Mouse (Mus musculus) spleen, adult 2 months (tissue): ENCODE measurements around the gene Jph2. TPM values are rescaled to one million over a fixed set of nuclear protein-coding genes. Genes with fewer than 3 reads are reported as not detected.

ENCODE experiments used
- DNase-seq, 2 experiments: peaks; one replicate each; pipeline versions ENCODE4 v3.0.0 to v3.0.0-alpha.2; 2012 to 2021; ENCODE audit warnings: low spot score in 2 of 2, low read depth in 1 of 2
- H3K27ac ChIP-seq: fragments of 200-500 bp; 2 replicates; pipeline ENCODE4 v1.5.1; 2012; ENCODE audit warnings: low read length, inconsistent platforms; ENCODE audit not compliant: insufficient read depth
- H3K27me3 ChIP-seq: fragments of 200-500 bp; 2 replicates; pipeline ENCODE4 v1.6.1; 2012; ENCODE audit warnings: mild to moderate bottlenecking, moderate library complexity, low read length, inconsistent platforms; ENCODE audit not compliant: control insufficient read depth, insufficient read depth
- H3K36me3 ChIP-seq: fragments of 200-500 bp; 2 replicates; pipeline ENCODE4 v1.6.1; 2012; ENCODE audit warnings: mild to moderate bottlenecking, low read length, inconsistent platforms; ENCODE audit not compliant: control insufficient read depth, insufficient read depth
- H3K4me1 ChIP-seq: fragments of 200-500 bp; 2 replicates; pipeline ENCODE4 v1.6.1; 2011; ENCODE audit warnings: inconsistent platforms; ENCODE audit not compliant: control insufficient read depth, insufficient read depth, insufficient read length
- H3K4me3 ChIP-seq: fragments of 200-500 bp; 2 replicates; pipeline ENCODE4 v1.5.1; 2011; ENCODE audit warnings: mild to moderate bottlenecking, inconsistent platforms; ENCODE audit not compliant: insufficient read depth, insufficient read length; ENCODE audit errors: extremely low read depth
- CTCF ChIP-seq: fragments of 200-500 bp; IDR thresholded peaks from 2 replicates; pipeline ENCODE4 v1.5.1; 2011; ENCODE audit warnings: mild to moderate bottlenecking, inconsistent platforms; ENCODE audit not compliant: insufficient read depth, insufficient read length, insufficient replicate concordance; ENCODE audit errors: extremely low read depth
- POLR2A ChIP-seq: fragments of 200-500 bp; IDR thresholded peaks from 2 replicates; pipeline ENCODE4 v1.6.1; 2011; ENCODE audit warnings: low read depth, low read length, inconsistent platforms
- WGBS: fragments of 180-500 bp; shearing (Covaris S2); methylation state at CpG from one replicate; pipeline ENCODE4 v1.1.7; 2018; 5-methylcytosine and 5-hydroxymethylcytosine counted together
- polyA plus RNA-seq: library from polyadenylated mRNA; depleted of rRNA; stranded (reverse); fragments of >200 nt; gene quantifications from 2 replicates; pipeline ENCODE4 v1.2.3, GENCODE M21; 2012

Gene Jph2
- polyA plus RNA-seq, 1 experiment, result 2.9 TPM

GRCm38 (mm10) chr2:163364785-163365541 is 32.8 kb downstream of the Jph2 start:
- Histone ChIP-seq H3K36me3 (no peaks in the 10 kb centered on the region), H3K4me3 (no peak overlapping the region), H3K27me3 (no peaks in the 10 kb centered on the region), H3K27ac (no peak overlapping the region), H3K4me1 (no peaks in the 10 kb centered on the region)
- TF ChIP-seq CTCF (no peak), POLR2A (no peak)
- DNase-seq, result no peak
- 71% methylated on average over 18 of the region's 18 CpGs for WGBS

GRCm38 (mm10) chr2:163362940-163363921 is 34.6 kb downstream of the Jph2 start:
- WGBS, result 76% methylated on average over 12 of the region's 12 CpGs
- no peak overlapping the region for H3K27ac ChIP-seq
- H3K27me3 ChIP-seq, result no peaks in the 10 kb centered on the region

GRCm38 (mm10) chr2:163360858-163361623 is 36.8 kb downstream of the Jph2 start:
- no peaks in the 10 kb centered on the region for H3K4me1 ChIP-seq
- H3K36me3 ChIP-seq, result no peaks in the 10 kb centered on the region
- no peak overlapping the region for H3K4me3 ChIP-seq
- no peak overlapping the region for H3K27ac ChIP-seq
- no peak for DNase-seq
- TF ChIP-seq CTCF (no peak), POLR2A (no peak)
- WGBS, result 88% methylated on average over 16 of the region's 16 CpGs
- no peaks in the 10 kb centered on the region for H3K27me3 ChIP-seq

More at GRCm38 (mm10) chr2:163362940-163363921, 34.6 kb downstream of the Jph2 start:
- no peak for DNase-seq
- TF ChIP-seq POLR2A, result no peak
- TF ChIP-seq CTCF, result no peak
- H3K4me1 ChIP-seq, result no peaks in the 10 kb centered on the region
- H3K4me3 ChIP-seq, result no peak overlapping the region
- no peaks in the 10 kb centered on the region for H3K36me3 ChIP-seq

GRCm38 (mm10) chr2:163359253-163359652 is 38.5 kb downstream of the Jph2 start:
- TF ChIP-seq POLR2A, result no peak
- TF ChIP-seq CTCF, result no peak
- H3K27me3 ChIP-seq, result no peaks in the 10 kb centered on the region
- no peak overlapping the region for H3K27ac ChIP-seq
- no peaks in the 10 kb centered on the region for H3K36me3 ChIP-seq
- H3K4me3 ChIP-seq, result no peak overlapping the region
- 62% methylated on average over 2 of the region's 2 CpGs for WGBS
- H3K4me1 ChIP-seq, result no peaks in the 10 kb centered on the region
- DNase-seq, result no peak

- Histone ChIP-seq H3K4me3 (no peak overlapping the region), H3K4me1 (no peaks in the 10 kb centered on the region), H3K27me3 (no peaks in the 10 kb centered on the region), H3K36me3 (no peaks in the 10 kb centered on the region), H3K27ac (no peak overlapping the region)
- TF ChIP-seq POLR2A (no peak), CTCF (no peak)
- 53% methylated on average over 5 of the region's 5 CpGs for WGBS
- DNase-seq, result no peak
These were observed 39.1 kb downstream of the Jph2 start for GRCm38 (mm10) chr2:163358662-163359061.

GRCm38 (mm10) chr2:163356113-163356840 is 41.5 kb downstream of the Jph2 start:
- Histone ChIP-seq H3K4me3 (no peak overlapping the region), H3K4me1 (no peaks in the 10 kb centered on the region), H3K36me3 (no peaks in the 10 kb centered on the region), H3K27me3 (no peaks in the 10 kb centered on the region), H3K27ac (no peak overlapping the region)
- TF ChIP-seq CTCF (no peak), POLR2A (no peak)
- DNase-seq, result no peak
- WGBS, result 80% methylated on average over 12 of the region's 12 CpGs
